Mouse (Mus musculus): ENCODE measurements at regions not wholly inside any gene's neighbourhood (a gene's known extent, or its start where the extent isn't known, plus 50 kb on each side); places are given as distances from the start of the nearest gene placed in this dataset.

GRCm38 (mm10) chr6:135472495-135472894, 110.2 kb downstream of the Emp1 start:
- TF ChIP-seq USF1 (IDR thresholded peaks at IDR 0.05; ENCODE audit: low read depth) (no peak), MYOD1 (IDR thresholded peaks at IDR 0.05; ENCODE audit: control insufficient read depth in 1 of 3, insufficient read length in 2 of 3, low read depth in 2 of 3) (no peak), POLR2A (IDR thresholded peaks at IDR 0.05; ENCODE audit: insufficient read length, low read depth) (no peak), E2F4 (IDR thresholded peaks at IDR 0.05; ENCODE audit: insufficient read depth) (no peak), TCF12 (IDR thresholded peaks at IDR 0.05; ENCODE audit: insufficient read depth, poor library complexity, severe bottlenecking) (no peak)

All from myocyte (in vitro differentiated cells).